Mouse (Mus musculus): ENCODE data around the gene Dgki.

The Dgki gene

DNA sequence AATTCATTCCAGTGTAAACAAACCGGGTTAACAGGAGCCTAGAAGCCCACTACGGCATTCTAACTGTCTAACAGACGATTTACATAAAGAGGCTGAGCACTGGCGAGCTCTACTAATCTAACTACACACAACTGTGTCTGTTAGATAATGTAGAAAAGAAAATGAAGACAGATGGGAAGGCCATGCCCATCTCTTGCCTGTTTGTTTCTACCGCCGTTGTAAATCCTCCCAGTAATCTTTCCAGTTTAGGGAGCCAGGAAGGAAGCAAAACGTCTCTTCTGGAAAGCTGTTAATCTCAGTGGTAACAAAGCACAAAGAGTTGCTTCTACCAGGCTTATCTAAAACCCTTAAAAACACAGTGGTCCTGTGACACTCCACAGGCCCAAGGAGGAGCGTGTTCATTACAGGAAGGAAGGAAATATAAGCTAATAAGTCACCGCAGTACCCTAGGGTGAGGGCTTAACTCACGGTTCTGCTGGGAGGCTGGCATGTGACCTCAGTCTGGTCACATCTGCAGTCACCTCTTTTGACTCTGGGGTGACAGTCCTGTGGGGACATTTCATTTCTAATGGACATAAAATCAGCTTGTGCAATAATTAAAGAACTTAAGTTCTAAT is 235.7 kb downstream of the Dgki start:
- no peak for DNase-seq (ENCODE audit: low read depth, low spot score)

DNA sequence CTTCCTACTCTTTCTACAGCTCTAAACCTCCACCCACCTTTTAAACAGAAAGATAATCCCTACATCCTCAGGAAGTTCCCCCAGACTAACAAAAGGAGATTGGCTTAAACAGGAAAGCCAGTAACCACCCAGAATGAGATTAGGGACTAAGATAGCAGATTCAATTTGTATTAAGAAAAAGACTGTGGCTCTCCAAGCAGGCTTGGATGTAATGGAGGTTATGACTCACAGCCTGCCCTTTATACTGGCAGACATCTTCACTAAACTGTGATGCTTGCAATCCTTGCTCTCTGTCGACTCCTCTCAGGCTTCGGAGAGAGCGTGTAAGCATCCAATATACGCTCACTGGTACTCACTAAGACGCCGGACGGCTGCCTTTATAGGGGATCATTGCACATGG is 236.7 kb downstream of the Dgki start:
- DNase-seq (ENCODE audit: low read depth, low spot score), result no peak

DNA sequence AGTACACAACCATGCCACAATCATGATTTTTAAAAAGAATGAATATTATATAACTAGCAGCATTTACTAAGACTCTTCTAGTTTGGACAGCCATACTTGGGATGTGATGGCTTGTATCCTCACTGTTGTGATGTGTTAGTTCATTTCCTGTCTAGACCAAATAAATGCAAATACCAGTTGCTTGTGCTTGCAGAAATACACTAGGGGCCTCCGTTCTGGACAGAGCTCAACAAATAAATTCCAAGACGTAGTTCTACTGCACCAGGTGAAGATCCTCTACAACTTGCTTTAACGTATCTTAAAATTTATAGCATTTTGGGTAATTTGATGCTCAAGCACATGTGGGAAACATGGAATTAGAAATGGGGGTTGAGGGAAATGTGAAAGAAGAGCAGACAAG is 239.9 kb downstream of the Dgki start:
- no peak for DNase-seq (ENCODE audit: low read depth, low spot score)

DNA sequence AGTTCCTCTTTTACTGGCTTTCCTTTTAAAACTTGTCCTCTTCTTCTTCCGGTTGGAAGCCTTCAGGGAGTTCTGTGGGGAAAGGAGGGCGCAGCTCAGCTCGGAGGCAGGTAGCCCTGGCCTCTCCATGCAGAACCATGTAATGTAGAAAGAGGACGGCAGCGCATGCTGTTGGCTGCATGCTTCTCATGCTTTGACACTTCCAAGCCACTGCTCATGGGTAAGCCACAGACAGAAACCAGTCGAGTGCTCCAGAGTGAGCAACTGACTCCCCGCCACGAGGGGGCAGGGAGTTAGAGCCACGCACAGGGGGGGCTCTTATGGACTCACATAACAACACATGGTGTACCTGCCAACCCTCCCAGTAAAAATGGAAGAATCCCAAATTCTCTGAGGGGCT is 242.0 kb downstream of the Dgki start:
- no peak for DNase-seq (ENCODE audit: low read depth, low spot score)

DNA sequence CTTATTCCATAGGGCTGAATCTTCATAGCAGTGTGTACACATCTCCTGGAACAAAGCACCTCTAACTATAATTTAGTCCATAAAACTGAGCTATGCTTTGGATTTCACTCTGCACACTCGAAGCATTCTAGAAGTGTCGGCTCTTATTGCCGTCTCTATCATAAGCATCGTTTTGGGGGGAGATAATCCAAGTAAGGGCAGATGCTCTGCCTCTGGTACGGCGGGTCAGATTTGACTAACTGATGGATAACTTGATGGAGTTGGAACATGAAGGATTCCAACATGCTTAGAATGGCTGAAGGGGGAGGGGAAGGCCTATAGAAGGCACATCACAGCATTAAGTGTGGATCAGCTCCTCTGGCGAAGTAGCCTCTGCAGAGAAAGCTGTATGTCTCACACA is 242.4 kb downstream of the Dgki start:
- no peak for DNase-seq (ENCODE audit: low read depth, low spot score)

DNA sequence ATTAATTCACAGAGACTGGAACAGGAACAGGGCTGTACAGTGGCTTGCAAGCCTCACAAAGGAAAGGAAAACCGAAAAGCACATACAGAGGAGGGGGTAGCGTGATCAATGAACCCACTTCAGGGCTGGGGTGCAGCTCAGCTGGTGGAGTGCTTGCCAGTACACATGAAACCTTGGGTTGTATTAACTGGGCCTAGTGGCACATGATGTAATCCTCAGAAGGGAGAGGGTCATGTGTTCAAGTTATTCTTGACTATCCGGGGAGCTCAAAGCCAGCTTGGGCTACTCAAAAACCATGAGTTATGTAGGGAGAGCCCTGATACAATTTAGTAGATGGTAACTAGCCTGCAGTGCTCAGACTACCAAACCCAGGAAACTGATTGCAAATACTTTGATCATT is 244.3 kb downstream of the Dgki start:
- no peak for DNase-seq (ENCODE audit: low read depth, low spot score)

DNA sequence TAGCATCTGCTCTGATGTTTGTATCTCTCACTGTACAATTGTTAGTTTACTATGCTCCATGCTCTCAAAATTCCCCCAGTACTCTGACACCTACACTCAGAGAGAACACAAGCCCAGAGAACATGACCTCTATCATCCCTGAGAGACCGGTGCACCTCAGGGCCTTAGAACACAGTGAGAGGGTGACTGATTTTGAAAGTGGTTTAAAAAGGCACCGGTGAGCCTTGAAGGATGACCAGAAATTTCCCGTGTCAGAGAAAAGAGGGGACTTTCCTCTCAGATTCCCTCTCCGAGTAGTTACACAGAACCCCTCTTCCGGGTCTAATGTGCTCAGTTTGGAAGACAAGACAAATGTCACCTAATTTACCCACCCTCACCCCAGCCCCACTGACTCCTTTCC is 244.9 kb downstream of the Dgki start:
- DNase-seq (ENCODE audit: low read depth, low spot score), result no peak

DNA sequence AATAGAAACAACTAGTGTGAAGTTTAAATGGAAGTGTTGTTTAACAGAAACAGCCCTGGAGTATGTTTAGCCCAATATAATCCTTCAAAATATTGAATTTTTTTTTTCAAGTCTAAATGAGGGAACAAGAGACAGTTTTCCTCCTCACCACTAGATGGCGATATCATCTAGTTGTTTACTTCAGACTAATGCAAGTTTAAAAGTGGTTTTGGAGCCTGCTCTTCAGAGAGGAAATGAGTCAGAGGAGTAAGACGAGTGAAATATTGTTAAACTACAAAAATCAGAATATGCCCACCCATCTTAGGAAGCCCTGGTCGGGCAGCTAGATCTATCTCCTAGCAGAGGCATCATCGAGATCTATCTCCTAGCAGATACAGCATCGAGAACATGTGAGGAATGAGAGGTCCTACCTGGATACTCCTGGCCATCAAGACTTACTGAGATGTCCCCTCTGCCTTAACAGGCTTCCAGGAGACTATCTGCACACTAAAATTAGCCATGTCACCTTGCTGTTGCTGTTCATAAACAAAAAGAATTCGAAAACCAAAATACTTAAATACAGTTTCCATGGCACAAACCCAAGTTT is 245.5 kb downstream of the Dgki start:
- DNase-seq (ENCODE audit: low read depth, low spot score), result peak; percentile 91

DNA sequence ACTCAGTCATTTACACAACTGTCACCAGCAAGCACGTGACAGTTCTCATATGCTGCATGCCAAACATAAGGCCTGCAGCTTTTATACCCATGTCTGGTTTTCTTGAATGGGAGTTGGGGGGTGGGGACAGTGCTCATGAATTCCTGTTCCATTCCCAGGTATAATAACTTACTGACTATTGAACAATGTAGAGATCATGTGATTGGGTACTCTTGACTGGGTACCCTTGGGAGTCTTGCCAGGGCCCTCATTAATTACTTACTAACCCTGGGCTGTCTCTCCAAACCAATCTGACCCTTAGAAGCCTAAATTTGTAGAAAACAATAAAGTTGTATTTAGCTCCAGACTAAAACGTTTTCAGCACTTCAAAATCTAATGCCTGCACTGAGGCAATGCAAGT is 246.6 kb downstream of the Dgki start:
- DNase-seq (ENCODE audit: low read depth, low spot score), result no peak

DNA sequence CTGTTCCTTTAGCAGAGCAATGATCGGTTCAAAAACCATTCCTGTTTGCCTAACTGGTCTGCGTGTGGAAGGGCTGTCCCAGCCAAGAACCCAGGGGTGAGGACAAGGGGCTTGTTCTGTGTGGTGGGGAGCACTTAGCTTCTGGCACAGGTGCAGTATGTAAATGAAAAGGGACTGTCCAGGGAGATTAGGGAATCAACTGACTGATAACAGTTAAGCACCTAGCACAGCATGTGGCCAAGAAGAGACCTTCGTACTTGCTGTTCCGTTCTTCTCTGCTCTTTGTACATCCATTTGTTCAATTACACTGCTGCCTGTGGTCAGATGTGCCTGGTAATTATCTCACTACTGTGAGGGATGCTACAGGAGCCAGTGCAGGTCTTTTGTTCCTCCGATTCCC is 248.3 kb downstream of the Dgki start:
- DNase-seq (ENCODE audit: low read depth, low spot score), result no peak

DNA sequence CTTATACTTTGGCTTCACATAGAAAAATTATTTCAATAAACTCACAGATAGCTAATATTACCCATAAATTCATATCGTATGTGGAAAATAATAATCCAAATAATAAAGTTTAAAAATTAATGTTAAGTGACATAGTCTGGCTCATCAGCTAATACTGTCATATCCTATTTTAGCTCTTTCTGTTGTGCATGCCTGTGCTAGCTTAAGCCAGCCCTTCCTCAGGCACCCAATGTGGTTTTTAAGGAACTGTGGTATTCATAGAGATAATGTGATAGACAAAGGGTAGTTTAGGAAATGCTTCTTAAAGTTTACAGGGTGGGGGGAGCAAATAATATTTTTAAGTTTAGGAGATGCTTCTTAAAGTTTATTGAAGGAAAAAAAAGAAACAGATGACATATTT is 248.8 kb downstream of the Dgki start:
- no peak for DNase-seq (ENCODE audit: low read depth, low spot score)

DNA sequence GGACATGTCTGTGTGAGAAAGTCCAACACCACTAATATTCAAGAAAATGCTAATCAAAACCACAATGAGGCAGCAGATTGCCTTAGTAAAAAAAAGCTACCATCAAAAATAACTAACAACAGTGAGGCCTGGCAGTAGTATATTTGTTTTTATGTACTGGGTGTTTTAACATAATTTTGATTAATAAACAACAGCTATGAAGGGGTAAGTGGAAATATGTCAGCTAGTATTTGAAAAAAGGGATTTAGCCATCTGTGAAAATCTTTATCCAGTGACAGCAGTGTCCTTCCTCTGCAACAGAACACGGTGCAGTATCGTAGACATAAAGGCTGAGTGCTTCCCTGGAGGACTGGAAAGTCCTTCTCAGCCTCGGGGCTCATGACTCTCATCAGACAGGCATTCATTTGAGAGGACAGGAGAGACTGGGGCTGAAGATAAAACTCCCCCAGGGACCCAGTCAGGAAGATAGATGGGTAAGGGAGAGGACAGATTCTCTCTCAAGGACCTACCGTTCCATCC is 252.3 kb downstream of the Dgki start:
- DNase-seq (ENCODE audit: low read depth, low spot score), result peak; percentile 20

DNA sequence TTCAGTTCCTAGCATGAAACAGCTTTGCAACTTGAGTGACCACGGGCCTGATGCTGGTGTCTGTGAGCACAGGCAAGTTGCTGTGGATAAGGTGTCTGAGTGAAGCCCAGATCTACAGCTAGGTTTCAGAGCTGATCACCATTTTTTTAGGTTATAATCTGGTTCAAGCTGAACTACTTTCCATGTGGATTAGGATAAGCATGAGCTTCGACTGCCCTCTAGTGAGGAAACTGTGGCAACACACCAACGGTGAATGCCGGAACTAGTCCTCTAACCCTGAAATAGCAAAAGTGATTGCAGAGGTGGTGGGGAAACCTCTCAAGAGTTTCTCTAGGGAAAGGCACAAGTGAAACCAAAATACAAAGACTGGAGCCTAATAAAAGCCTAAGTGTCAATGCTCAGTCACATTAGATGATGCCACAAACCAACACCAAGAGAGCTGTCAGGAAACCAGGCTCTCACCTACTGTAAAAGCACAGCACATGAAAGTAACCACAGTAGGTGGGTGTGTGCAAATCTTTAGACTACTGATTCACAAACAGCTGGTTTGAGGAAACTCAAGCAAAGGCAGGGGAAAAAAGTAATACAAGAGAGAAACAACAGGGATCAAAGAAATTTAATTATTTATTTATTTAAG is 253.7 kb downstream of the Dgki start:
- peak; percentile 91 for DNase-seq (ENCODE audit: low read depth, low spot score)

DNA sequence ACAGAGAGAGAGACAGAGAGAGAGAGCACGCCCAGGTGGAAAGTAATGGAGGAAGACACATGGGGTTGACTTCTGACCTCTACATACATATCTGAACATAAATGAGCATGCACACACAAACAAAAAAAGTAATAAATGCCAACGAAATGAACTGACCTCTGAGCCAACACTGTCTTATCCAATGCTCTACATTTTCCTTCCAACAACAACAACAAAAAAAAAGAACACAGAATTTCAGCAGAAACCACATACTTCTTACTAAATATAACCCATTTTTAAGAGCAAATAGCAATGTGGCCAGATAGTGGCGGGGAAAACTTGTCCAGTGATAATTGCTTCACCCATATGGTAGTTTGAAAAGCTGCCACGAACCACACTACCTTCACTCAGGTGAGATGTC is 255.2 kb downstream of the Dgki start:
- DNase-seq (ENCODE audit: low read depth, low spot score), result no peak

DNA sequence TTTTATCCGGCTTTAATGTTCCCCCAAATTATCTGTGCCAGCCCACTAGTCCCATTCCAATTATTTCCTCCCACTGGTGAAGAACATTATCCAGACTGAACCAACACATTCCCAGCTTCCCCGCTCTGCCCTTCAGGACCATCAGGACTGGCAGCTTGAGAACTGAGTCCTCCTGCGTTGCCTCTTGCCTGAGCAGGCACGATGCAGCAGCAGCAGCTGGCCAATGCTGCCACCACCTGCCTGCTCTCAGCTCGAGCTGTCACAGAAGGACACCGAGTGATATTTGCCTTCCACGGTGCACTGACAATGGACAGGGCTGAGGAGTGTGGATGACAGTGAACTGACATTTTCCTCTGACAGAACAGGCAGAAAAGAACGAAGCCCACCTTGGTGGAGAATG is 261.5 kb downstream of the Dgki start:
- DNase-seq (ENCODE audit: low read depth, low spot score), result no peak

DNA sequence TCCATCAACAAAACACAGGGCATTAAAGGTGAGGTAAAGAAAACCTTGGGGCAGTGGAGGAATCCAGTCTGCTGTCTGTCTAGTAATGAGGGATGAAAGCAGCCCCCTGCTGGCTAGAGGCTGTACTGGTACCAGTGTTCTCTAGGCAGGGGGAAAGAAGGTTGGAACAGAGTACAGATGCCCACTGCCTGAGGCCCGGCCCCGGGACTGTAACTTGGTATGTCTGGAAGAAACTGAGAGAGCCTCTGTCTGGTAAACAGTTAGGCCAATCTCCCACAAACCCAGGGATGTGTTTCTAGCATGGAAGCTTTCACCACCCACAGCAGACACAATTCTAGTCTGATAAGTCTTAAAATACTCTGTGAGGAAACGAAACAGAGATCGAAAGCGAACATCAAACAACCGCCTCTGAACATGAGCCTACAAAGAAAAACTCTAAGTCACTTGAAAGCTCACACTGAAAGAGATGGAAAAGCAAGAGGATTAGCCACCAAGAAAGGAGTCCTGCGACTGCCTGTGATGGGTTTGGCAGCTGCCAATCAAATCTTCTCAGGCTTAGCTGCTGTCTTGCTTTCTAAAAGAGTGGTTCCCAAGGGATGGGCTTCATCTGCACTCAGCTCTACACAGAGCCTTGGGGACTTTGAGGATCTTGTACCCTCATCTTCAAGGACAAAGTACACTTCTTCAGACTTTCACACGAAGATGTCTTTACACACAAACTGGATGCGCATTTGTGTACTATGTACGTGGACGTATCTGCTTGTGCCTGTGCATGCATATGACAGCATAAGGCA is 262.7 kb downstream of the Dgki start:
- DNase-seq (ENCODE audit: low read depth, low spot score), result peak; percentile 82

DNA sequence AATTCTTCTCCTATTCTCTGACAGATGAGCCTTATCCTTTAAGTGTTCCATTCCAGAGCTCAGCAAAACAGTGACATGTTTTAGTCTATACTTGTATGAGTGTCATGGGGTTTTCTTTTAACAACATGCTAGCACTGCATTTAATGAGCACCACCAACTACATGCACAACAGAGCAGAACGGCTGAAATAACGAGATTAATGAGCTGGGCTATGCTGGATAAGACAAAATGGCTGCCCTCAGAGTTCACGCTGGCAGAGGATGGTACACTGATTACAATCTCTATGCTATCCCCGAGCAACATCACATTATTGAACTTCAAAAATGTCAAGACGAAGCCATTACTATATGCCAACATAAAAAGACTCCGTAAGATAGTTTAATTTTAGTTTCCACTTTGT is 264.3 kb downstream of the Dgki start:
- no peak for DNase-seq (ENCODE audit: low read depth, low spot score)

DNA sequence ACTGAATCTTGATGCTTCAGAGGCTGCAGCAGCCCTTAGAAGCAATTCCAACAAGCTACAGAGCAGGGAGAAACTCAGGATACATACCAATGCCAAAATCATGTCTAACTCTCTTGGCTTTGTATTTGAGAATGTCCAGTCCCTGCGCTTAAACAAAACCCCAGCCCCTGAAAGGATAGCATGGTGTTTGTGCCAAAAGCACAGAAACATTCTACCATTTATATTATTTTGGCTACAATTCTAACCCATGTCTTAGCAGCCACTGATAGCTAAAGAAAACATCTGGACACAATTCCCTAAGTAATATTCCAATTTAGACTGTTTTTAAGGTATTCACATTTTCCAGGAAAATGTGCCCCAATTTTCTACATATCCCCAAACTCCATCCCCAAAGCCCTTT is 269.0 kb downstream of the Dgki start:
- DNase-seq (ENCODE audit: low read depth, low spot score), result no peak

DNA sequence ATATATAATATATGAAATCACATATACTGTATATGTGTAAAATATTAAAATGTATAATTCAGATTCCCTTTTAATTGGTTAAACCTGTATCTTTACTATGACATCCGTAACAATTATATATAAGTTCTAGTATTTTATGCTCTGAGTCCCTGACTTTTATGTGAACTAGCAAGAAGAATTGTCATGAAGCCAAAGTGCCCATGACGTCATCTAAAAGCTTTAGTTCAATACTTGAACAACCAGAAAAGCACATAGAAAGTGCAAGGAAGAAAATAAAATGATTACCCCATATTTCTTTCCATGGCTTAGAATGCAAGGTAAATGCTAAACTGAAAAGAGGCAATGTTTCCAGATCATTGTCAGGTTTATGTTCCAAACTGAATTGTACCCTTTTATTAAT is 269.6 kb downstream of the Dgki start:
- no peak for DNase-seq (ENCODE audit: low read depth, low spot score)

DNA sequence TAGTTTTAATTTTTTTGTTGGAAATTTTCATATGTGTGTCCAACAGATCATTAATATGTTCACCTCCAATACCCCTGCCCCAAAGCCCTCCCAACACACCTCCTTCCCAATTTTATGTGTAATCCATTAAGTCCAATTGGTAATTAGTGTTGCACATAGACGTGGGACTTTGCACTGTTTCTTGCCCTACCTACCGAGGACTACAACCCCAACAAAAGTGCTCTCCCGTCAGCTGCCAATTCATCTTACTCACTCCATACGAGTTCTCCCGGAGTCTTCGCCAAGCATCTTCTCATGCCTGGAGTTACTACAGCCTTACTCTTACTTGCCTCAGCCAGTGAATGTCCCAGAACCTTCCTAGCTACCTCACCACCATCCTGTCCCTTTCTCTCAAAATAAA is 271.1 kb downstream of the Dgki start:
- no peak for DNase-seq (ENCODE audit: low read depth, low spot score)

DNA sequence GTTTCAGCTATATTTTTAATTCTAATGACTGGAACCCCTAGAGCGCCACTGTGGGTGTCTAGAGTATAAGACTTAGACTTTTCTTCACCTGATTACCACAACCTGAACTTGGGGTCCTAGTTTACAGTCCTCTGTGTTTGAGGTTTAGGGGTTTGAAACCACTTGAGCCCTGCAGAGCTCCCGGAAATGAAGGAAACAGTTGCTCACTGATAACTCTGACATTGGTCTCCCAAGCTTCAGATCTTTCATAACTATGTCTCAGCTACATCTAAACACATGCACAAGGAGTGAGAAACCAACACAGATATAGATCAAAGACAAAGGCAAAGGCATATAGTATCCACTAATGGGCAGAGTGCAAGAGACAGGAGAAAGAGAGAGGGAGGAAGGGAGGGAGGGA is 271.7 kb downstream of the Dgki start:
- DNase-seq (ENCODE audit: low read depth, low spot score), result no peak
